Mouse (Mus musculus): ENCODE measurements at regions not wholly inside any gene's neighbourhood (a gene's known extent, or its start where the extent isn't known, plus 50 kb on each side); places are given as distances from the start of the nearest gene placed in this dataset.

DNA sequence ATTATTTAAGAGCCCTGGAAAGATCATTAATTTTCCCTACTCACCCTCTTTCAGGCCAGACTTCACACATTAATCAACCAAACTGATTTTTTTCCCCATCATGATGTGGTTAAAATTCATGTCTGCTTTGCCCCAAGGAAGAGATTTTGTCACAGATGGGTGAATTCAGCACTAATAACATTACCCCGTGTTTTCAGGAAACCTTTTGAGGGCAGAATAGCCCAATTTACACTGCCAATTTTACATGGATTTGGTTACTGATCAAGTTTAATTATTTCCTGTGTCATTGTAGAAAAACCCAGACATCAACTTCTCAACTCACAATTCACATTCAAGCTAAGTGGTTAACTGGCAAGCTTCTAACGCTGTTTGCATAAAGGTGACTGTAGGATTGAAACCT lies 233.4 kb downstream of the Hdgfl1 start:
- Histone ChIP-seq H3K4me1 (ENCODE audit: control insufficient read depth, insufficient read depth, low read length) (no peaks in the 10 kb centered on the region), H3K4me3 (replicated peaks; ENCODE audit: extremely low read depth, low read depth, low read length) (no peak overlapping the region)
- TF ChIP-seq POLR2A (IDR thresholded peaks at IDR 0.05; ENCODE audit: borderline replicate concordance, extremely low read depth, low read depth, low read length) (no peak), CTCF (IDR thresholded peaks at IDR 0.05; ENCODE audit: insufficient read depth, low read length) (no peak)
- 64% methylated on average over 2 of the region's 2 CpGs for WGBS
- no peak for DNase-seq

DNA sequence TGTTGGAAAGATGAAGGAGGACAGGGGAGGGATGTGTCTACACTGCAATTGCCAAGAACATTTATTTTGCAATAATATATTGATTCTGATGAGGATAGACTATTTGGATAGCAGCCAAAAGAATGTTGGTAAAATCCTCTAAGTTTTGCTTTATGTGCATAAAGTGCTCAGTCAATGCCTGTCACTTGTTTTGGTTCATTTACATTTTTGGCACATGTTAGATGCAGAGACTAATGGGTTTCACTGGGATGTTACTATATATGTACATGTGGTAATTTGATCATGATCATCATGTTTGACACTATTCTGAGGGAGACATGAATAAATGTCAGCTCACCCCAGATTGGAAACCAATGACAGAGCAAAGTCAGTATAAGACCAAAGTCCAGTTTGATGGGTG lies 237.2 kb downstream of the Hdgfl1 start:
- Histone ChIP-seq H3K4me1 (ENCODE audit: control insufficient read depth, insufficient read depth, low read length) (no peaks in the 10 kb centered on the region), H3K4me3 (replicated peaks; ENCODE audit: extremely low read depth, low read depth, low read length) (no peak overlapping the region)
- DNase-seq, result no peak
- no peak for TF ChIP-seq CTCF (IDR thresholded peaks at IDR 0.05; ENCODE audit: insufficient read depth, low read length)
- TF ChIP-seq POLR2A (IDR thresholded peaks at IDR 0.05; ENCODE audit: borderline replicate concordance, extremely low read depth, low read depth, low read length), result no peak

DNA sequence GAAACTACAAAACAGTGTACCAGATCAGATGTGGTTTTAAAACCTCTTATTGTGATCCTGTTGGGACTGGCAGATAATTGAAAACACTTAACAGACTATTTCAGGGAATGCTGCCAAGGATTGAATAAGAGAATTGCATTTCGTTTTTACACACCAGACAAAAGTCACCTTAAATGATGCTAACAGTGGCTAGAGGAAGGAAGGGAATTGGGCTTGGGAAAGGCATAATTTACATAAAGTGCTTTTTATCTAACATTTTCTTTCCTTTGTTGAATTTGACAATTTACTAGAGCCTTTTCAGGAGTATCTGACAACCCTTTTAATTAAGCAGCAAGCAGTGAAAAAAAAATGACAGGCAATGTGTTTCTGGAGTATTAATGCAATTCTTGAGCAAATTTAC lies 250.9 kb downstream of the Hdgfl1 start:
- Histone ChIP-seq H3K4me1 (ENCODE audit: control insufficient read depth, insufficient read depth, low read length) (no peaks in the 10 kb centered on the region), H3K4me3 (replicated peaks; ENCODE audit: extremely low read depth, low read depth, low read length) (no peak overlapping the region)
- TF ChIP-seq POLR2A (IDR thresholded peaks at IDR 0.05; ENCODE audit: borderline replicate concordance, extremely low read depth, low read depth, low read length) (no peak), CTCF (IDR thresholded peaks at IDR 0.05; ENCODE audit: insufficient read depth, low read length) (no peak)
- DNase-seq, result no peak
- WGBS, result 32% methylated on average over 1 of the region's 1 CpGs

DNA sequence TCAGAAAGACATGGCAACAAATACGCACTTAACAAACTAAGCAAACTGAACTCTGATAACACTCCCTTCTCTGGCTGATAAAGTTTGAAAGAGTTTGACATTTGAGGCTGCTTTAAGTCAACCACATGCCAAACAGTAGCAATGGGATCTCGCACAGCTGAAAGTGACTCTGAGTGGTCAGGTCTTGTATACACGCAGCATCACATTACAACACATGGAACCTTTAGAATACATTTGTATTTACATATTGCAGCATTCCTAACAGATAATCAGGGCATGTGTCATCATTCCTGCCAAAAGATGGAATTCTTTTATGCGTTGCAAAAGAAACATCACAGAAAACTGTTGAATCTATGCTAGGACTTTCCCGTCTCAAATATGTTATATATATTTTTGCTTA lies 251.5 kb downstream of the Hdgfl1 start:
- TF ChIP-seq CTCF (IDR thresholded peaks at IDR 0.05; ENCODE audit: insufficient read depth, low read length) (no peak), POLR2A (IDR thresholded peaks at IDR 0.05; ENCODE audit: borderline replicate concordance, extremely low read depth, low read depth, low read length) (no peak)
- DNase-seq, result no peak
- Histone ChIP-seq H3K4me3 (replicated peaks; ENCODE audit: extremely low read depth, low read depth, low read length) (no peak overlapping the region), H3K4me1 (ENCODE audit: control insufficient read depth, insufficient read depth, low read length) (no peaks in the 10 kb centered on the region)
- WGBS, result 58% methylated on average over 5 of the region's 5 CpGs

DNA sequence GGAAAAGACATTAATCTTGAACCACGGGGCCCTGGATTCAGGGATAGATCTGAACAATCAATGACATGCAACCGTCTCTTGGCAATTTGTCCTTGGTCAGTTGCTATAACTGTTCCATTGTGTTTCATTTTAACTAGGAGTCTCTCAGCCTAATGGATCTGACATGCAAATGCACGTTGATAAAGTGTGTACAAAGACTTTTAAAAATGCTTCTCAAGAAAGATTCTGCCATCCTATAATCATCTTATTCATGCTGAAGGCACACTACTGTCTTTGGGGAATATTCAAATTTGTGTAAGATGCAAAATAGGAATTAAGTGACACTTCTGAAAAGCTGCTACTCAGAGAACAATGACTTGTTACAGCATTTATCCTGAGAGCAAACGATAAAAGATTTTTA lies 252.3 kb downstream of the Hdgfl1 start:
- H3K4me1 ChIP-seq (ENCODE audit: control insufficient read depth, insufficient read depth, low read length), result no peaks in the 10 kb centered on the region
- 68% methylated on average over 4 of the region's 4 CpGs for WGBS
- H3K4me3 ChIP-seq (replicated peaks; ENCODE audit: extremely low read depth, low read depth, low read length), result no peak overlapping the region
- no peak for DNase-seq
- no peak for TF ChIP-seq POLR2A (IDR thresholded peaks at IDR 0.05; ENCODE audit: borderline replicate concordance, extremely low read depth, low read depth, low read length)
- no peak for TF ChIP-seq CTCF (IDR thresholded peaks at IDR 0.05; ENCODE audit: insufficient read depth, low read length)

DNA sequence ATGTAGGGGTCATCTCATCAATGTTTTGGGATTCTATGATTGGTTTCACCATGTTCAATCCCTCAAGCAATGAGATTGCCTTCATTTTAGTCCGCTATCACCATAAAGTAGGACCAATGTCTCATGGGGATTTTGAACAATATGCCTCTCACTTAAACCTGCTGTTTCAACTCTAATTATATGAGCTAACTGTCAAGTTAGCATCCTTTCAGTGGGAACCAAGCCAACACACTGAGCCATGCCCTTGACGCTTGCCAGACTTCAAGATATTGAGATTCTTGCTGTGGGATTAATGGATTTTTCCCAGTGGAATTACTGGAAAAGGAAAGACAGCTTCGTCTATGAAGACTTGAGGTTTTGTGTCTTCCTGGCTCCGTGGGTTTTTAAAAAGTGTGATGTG lies 259.5 kb downstream of the Hdgfl1 start:
- H3K4me3 ChIP-seq (replicated peaks; ENCODE audit: extremely low read depth, low read depth, low read length), result no peak overlapping the region
- TF ChIP-seq POLR2A (IDR thresholded peaks at IDR 0.05; ENCODE audit: borderline replicate concordance, extremely low read depth, low read depth, low read length) (no peak), CTCF (IDR thresholded peaks at IDR 0.05; ENCODE audit: insufficient read depth, low read length) (no peak)
- no peak for DNase-seq
- H3K4me1 ChIP-seq (ENCODE audit: control insufficient read depth, insufficient read depth, low read length), result no peaks in the 10 kb centered on the region
- 79% methylated on average over 4 of the region's 4 CpGs for whole genome bisulfite sequencing

DNA sequence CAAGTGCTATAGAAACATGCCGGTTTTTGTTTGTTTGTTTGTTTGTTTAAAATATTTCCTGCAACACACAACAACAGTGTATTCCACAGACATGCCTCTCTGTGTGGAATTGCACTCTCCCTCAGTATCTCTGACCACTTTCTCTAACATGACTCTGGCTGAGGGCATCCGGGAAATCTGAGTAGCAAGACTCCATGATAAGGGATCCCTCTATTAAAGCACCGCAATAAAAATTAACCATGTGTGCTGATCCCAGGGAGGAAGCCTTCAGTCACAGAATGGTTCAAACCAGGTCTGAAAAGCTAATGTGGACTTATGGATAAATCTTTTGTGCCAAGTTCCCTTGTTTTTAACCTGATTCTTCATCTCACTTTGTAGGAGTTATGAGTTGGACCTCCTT lies 260.1 kb downstream of the Hdgfl1 start:
- H3K4me1 ChIP-seq (ENCODE audit: control insufficient read depth, insufficient read depth, low read length), result no peaks in the 10 kb centered on the region
- WGBS, result 87% methylated on average over 3 of the region's 3 CpGs
- no peak for DNase-seq
- TF ChIP-seq CTCF (IDR thresholded peaks at IDR 0.05; ENCODE audit: insufficient read depth, low read length) (no peak), POLR2A (IDR thresholded peaks at IDR 0.05; ENCODE audit: borderline replicate concordance, extremely low read depth, low read depth, low read length) (no peak)
- H3K4me3 ChIP-seq (replicated peaks; ENCODE audit: extremely low read depth, low read depth, low read length), result no peak overlapping the region

DNA sequence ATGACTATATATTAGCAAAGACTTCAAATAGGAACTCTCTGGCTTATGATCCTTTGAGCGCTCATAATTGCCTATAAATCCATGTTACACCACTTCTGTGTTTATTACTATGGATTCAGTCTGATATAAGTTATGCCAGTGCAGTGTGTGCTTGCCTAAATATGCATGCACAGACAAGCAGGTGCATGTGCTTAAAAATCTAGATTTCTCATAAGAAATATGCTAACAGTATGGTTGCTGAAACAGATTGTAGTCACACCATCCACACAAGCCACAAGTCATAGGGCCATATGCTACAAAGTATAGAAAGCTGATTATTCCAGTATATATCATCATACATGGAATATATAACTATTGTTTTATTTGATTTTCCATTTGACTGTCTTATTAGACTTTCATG lies 266.2 kb downstream of the Hdgfl1 start:
- Histone ChIP-seq H3K4me1 (ENCODE audit: control insufficient read depth, insufficient read depth, low read length) (no peaks in the 10 kb centered on the region), H3K4me3 (replicated peaks; ENCODE audit: extremely low read depth, low read depth, low read length) (no peak overlapping the region)
- WGBS, result 96% methylated on average over 1 of the region's 1 CpGs
- DNase-seq, result no peak
- no peak for TF ChIP-seq POLR2A (IDR thresholded peaks at IDR 0.05; ENCODE audit: borderline replicate concordance, extremely low read depth, low read depth, low read length)
- TF ChIP-seq CTCF (IDR thresholded peaks at IDR 0.05; ENCODE audit: insufficient read depth, low read length), result no peak

DNA sequence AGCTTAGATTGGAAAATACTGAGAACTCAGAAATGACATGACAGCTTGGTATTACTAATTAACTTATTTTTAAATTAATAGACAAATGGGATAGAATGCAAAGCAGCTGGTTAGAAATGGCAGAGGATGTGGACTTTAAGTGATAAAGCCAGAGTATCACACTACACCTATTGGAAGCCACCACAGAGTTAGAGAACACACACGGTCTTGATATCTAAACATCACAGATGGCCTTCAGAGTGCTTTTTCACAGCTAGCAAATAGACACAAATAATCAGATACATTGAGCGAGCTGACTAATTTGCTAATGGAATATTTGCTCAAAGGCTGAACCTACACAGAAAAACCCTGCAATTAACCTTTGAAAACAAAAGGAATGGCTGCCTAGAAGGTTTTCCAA lies 272.9 kb downstream of the Hdgfl1 start:
- no peak for TF ChIP-seq POLR2A (IDR thresholded peaks at IDR 0.05; ENCODE audit: borderline replicate concordance, extremely low read depth, low read depth, low read length)
- H3K4me3 ChIP-seq (replicated peaks; ENCODE audit: extremely low read depth, low read depth, low read length), result no peak overlapping the region
- H3K4me1 ChIP-seq (ENCODE audit: control insufficient read depth, insufficient read depth, low read length), result no peaks in the 10 kb centered on the region
- DNase-seq, result no peak
- WGBS, result 73% methylated on average over 2 of the region's 2 CpGs

DNA sequence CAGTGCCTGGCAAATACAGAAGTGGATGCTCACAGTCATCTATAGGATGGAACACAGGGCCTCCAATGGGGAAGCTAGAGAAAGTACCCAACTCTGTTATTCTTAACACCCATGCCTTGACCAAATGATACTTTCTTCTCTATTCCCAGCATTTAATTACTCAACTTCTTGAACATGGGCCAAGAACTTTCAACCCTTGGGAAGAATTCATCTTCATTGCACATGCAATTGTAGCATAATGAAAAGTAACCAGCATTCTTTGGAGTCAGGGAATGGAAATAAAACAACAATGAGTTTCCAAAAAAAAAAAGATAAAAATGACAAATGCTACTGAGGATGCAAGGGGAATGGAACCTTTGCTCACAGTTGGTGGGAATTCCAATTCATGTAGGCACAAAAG lies 274.1 kb downstream of the Hdgfl1 start:
- Histone ChIP-seq H3K4me1 (ENCODE audit: control insufficient read depth, insufficient read depth, low read length) (no peaks in the 10 kb centered on the region), H3K4me3 (replicated peaks; ENCODE audit: extremely low read depth, low read depth, low read length) (no peak overlapping the region)
- no peak for DNase-seq
- no peak for TF ChIP-seq CTCF (IDR thresholded peaks at IDR 0.05; ENCODE audit: insufficient read depth, low read length)
- no peak for TF ChIP-seq POLR2A (IDR thresholded peaks at IDR 0.05; ENCODE audit: borderline replicate concordance, extremely low read depth, low read depth, low read length)

DNA sequence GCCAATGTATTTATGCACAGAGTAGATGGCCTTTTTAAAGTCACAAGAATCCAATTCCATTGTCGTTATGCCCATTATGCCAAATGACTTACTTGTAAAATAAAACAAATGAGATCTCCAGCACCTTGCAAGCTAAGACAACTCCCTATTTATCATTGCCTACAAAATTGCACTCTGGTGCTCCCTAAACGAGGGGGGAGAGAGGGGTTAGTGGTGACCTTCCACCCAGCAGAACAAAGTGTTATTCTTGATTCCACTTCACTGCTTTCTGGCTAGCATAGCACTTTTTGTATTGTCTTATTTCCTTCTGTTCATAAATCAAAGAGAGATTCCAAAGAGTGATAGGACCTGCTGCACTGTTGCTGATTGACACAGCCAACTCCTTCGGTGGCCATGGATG lies 300.6 kb downstream of the Hdgfl1 start:
- no peak for DNase-seq
- WGBS, result 49% methylated on average over 3 of the region's 3 CpGs

More for the DNA sequence above, 300.6 kb downstream of the Hdgfl1 start:
- no peak for TF ChIP-seq POLR2A (IDR thresholded peaks at IDR 0.05; ENCODE audit: borderline replicate concordance, extremely low read depth, low read depth, low read length)
- TF ChIP-seq CTCF (IDR thresholded peaks at IDR 0.05; ENCODE audit: insufficient read depth, low read length), result no peak
- Histone ChIP-seq H3K4me1 (ENCODE audit: control insufficient read depth, insufficient read depth, low read length) (no peaks in the 10 kb centered on the region), H3K4me3 (replicated peaks; ENCODE audit: extremely low read depth, low read depth, low read length) (no peak overlapping the region)

Data from lung, adult 2 months (tissue).